Mouse (Mus musculus) intestine, postnatal 0 days (tissue): ENCODE data around the gene Tctex1d4. TPM values are rescaled to one million over a fixed set of nuclear protein-coding genes. Genes with fewer than 3 reads are reported as not detected.

Experiments
- ATAC-seq: fragments of 200-750 bp; cut with Nextera tagmentation; 2 replicates; pipeline ENCODE4 v1.8.0; 2017; ENCODE audit warnings: mild to moderate bottlenecking, moderate TSS enrichment, moderate library complexity
- H3K27ac ChIP-seq: fragments of 300-500 bp; sonication (generic); 2 replicates; pipeline ENCODE4 v1.5.1; 2014; ENCODE audit warnings: mild to moderate bottlenecking, low read depth, low read length, moderate library complexity
- H3K27me3 ChIP-seq: fragments of 300-500 bp; sonication (generic); replicated peaks from 2 replicates; pipeline ENCODE4 v1.6.1; 2014; ENCODE audit warnings: low read length, mixed read lengths; ENCODE audit not compliant: control insufficient read depth, insufficient read depth
- H3K36me3 ChIP-seq: fragments of 300-500 bp; sonication (generic); 2 replicates; pipeline ENCODE4 v1.6.1; 2014; ENCODE audit warnings: mild to moderate bottlenecking, moderate library complexity; ENCODE audit not compliant: control insufficient read depth, insufficient read depth
- H3K4me1 ChIP-seq: fragments of 300-500 bp; sonication (generic); replicated peaks from 2 replicates; pipeline ENCODE4 v1.6.1; 2014; ENCODE audit warnings: antibody characterized with exemption, low read length, mixed read lengths; ENCODE audit not compliant: control insufficient read depth, insufficient read depth
- H3K4me2 ChIP-seq: fragments of 300-500 bp; sonication (generic); replicated peaks from 2 replicates; pipeline ENCODE4 v1.6.1; 2014; ENCODE audit warnings: low read depth, mild to moderate bottlenecking, moderate library complexity
- H3K4me3 ChIP-seq: fragments of 300-500 bp; sonication (generic); 2 replicates; pipeline ENCODE4 v1.5.1; 2014; ENCODE audit warnings: low read depth, low read length
- H3K9ac ChIP-seq: fragments of 300-500 bp; sonication (generic); 2 replicates; pipeline ENCODE4 v1.6.1; 2014; ENCODE audit warnings: mild to moderate bottlenecking, low read depth, low read length
- H3K9me3 ChIP-seq: fragments of 300-500 bp; sonication (generic); 2 replicates; pipeline ENCODE4 v1.6.1; 2016; ENCODE audit warnings: mixed run types; ENCODE audit not compliant: control insufficient read depth
- CTCF ChIP-seq: sonication (generic); IDR thresholded peaks from 2 replicates; pipeline ENCODE4 v1.5.1; 2016; ENCODE audit warnings: low read depth, mild to moderate bottlenecking, control low read depth, antibody characterized with exemption, moderate library complexity
- WGBS: fragments of 180-500 bp; shearing (Covaris S2); extraction: QIAGEN DNeasy Blood & Tissue Kit; methylation state at CpG from one replicate; pipeline ENCODE4 v1.1.7; 2014; 5-methylcytosine and 5-hydroxymethylcytosine counted together
- polyA plus RNA-seq: library from polyadenylated mRNA; unstranded; fragments of >200 nt; fragmentation: Nextera tagmentation; extraction: Ambion mirVana; gene quantifications from 2 replicates; pipeline ENCODE4 v1.2.1, GENCODE M21; 2015

Gene Tctex1d4
- polyA plus RNA-seq, 1 experiment from 2014 or later: 0.22 TPM

GRCm38 (mm10) chr4:117148815-117149214 is 22.2 kb downstream of the Tctex1d4 start:
- no peak overlapping the region for H3K4me2 ChIP-seq
- no peaks in the 10 kb centered on the region for H3K9me3 ChIP-seq
- 0 out of 2 replicates have a peak, but pooled peaks cover 4% of the 10 kb centered on the region for H3K4me1 ChIP-seq
- 67% methylated on average over 24 of the region's 24 CpGs for WGBS
- no peak overlapping the region for H3K9ac ChIP-seq
- H3K27ac ChIP-seq: no peak overlapping the region
- H3K36me3 ChIP-seq: peaks cover 35% of the 10 kb centered on the region
- no peak for TF ChIP-seq CTCF
- H3K4me3 ChIP-seq: no peak overlapping the region
- H3K27me3 ChIP-seq: no peaks in the 10 kb centered on the region
- no peak for ATAC-seq

DNA sequence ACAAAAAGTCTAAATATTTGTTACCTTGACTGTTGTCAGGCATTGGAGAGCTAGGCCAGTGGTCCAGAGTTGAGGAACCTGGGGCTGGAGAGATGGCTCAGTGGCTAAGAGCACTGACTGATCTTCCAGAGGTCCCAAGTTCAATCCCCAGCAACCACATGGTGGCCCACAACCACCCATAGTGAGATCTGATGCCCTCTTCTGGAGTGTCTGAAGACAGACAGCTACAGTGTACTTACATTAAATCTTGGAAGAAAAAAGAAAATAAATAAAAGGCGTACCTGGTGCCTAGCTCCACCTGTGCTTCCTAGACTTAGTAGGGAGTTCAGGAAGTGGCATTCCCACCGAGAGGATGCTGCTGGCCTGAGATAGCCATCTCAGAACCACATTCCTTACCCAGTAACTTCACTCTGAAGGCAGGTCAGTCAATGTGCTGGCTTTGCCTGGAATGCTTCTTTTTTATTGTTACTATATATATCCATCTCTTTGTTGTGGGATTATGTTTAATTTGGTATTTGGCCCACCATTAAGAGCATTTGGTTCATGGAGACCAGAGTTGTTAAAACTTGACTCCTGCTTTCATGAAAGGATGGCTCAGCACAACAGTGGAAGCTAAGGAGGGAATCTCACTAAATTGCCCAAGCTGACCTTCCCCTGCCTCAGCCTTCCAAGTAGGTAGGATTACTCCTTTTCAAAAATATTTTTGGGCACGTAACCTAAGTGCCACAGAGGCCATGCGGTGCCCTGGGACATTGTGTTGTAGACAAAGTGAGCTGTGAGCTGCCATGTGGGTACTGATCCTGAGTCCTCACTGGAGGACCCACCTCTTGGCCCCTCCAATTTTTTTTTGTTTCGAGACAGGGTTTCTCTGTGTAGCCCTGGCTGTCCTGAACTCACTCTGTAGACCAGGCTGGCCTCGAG is 23.0 kb downstream of the Tctex1d4 start:
- H3K27me3 ChIP-seq: no peaks in the 10 kb centered on the region
- no peak overlapping the region for H3K4me3 ChIP-seq
- peak; percentile 35 for TF ChIP-seq CTCF
- 69% methylated on average over 6 of the region's 6 CpGs for WGBS
- no peak overlapping the region for H3K27ac ChIP-seq
- H3K4me1 ChIP-seq: 0 out of 2 replicates have a peak, but pooled peaks cover 4% of the 10 kb centered on the region
- no peaks in the 10 kb centered on the region for H3K9me3 ChIP-seq
- no peak overlapping the region for H3K4me2 ChIP-seq
- H3K36me3 ChIP-seq: peaks cover 35% of the 10 kb centered on the region
- no peak for ATAC-seq
- no peak overlapping the region for H3K9ac ChIP-seq

- peaks cover 35% of the 10 kb centered on the region for H3K36me3 ChIP-seq
- no peak overlapping the region for H3K9ac ChIP-seq
- 85% methylated on average over 6 of the region's 6 CpGs for WGBS
- no peak for ATAC-seq
- no peak overlapping the region for H3K27ac ChIP-seq
- H3K4me2 ChIP-seq: no peak overlapping the region
- 0 out of 2 replicates have a peak, but pooled peaks cover 4% of the 10 kb centered on the region for H3K4me1 ChIP-seq
- H3K9me3 ChIP-seq: no peaks in the 10 kb centered on the region
- H3K27me3 ChIP-seq: no peaks in the 10 kb centered on the region
- no peak for TF ChIP-seq CTCF
- H3K4me3 ChIP-seq: no peak overlapping the region
Observed at GRCm38 (mm10) chr4:117150212-117150733, 23.7 kb downstream of the Tctex1d4 start.

- Histone ChIP-seq H3K4me1 (0 out of 2 replicates have a peak, but pooled peaks cover 4% of the 10 kb centered on the region), H3K27ac (peak overlapping the region; percentile 28; the same call in 1 of the 2 replicates), H3K4me2 (no peak overlapping the region), H3K36me3 (peaks cover 35% of the 10 kb centered on the region), H3K9ac (no peak overlapping the region), H3K4me3 (no peak overlapping the region), H3K27me3 (no peaks in the 10 kb centered on the region), H3K9me3 (no peaks in the 10 kb centered on the region)
- 64% methylated on average over 1 of the region's 1 CpGs for WGBS
- no peak for ATAC-seq
- TF ChIP-seq CTCF: no peak
Observed at GRCm38 (mm10) chr4:117151416-117151815, 24.8 kb downstream of the Tctex1d4 start.

GRCm38 (mm10) chr4:117152714-117153113 is 26.1 kb downstream of the Tctex1d4 start:
- H3K27ac ChIP-seq: peak overlapping the region; percentile 17; the same call in 1 of the 2 replicates

More at GRCm38 (mm10) chr4:117152714-117153113, 26.1 kb downstream of the Tctex1d4 start:
- Histone ChIP-seq H3K4me2 (no peak overlapping the region), H3K9me3 (no peaks in the 10 kb centered on the region), H3K27me3 (no peaks in the 10 kb centered on the region), H3K4me3 (no peak overlapping the region), H3K4me1 (0 out of 2 replicates have a peak, but pooled peaks cover 4% of the 10 kb centered on the region), H3K9ac (no peak overlapping the region), H3K36me3 (peaks cover 35% of the 10 kb centered on the region)
- no peak for ATAC-seq
- TF ChIP-seq CTCF: no peak
- WGBS: 38% methylated on average over 5 of the region's 5 CpGs
